Mouse (Mus musculus) midbrain, postnatal 0 days (tissue): ENCODE measurements at regions not wholly inside any gene's neighbourhood (a gene's known extent, or its start where the extent isn't known, plus 50 kb on each side); places are given as distances from the start of the nearest gene placed in this dataset.

Experiments used
- ATAC-seq: fragments of 200-750 bp; cut with Nextera tagmentation; 2 replicates; pipeline ENCODE4 v1.8.0; 2017; ENCODE audit warnings: moderate number of reproducible peaks, mild to moderate bottlenecking, moderate TSS enrichment, moderate library complexity; ENCODE audit not compliant: low FRiP score
- DNase-seq: peaks from one replicate; pipeline ENCODE4 v3.0.0-alpha.2; 2015; ENCODE audit warnings: low spot score
- H3K27ac ChIP-seq: fragments of 300-500 bp; sonication (generic); 2 replicates; pipeline ENCODE4 v1.5.1; 2014; ENCODE audit warnings: low read depth, mild to moderate bottlenecking, low read length, mixed read lengths
- H3K27me3 ChIP-seq: fragments of 300-500 bp; sonication (generic); 2 replicates; pipeline ENCODE4 v1.6.1; 2014; ENCODE audit warnings: low read length, control low read depth, mixed read lengths; ENCODE audit not compliant: insufficient read depth
- H3K36me3 ChIP-seq: fragments of 300-500 bp; sonication (generic); 2 replicates; pipeline ENCODE4 v1.6.1; 2014; ENCODE audit warnings: low read length, control low read depth, mixed read lengths; ENCODE audit not compliant: insufficient read depth
- H3K4me1 ChIP-seq: fragments of 300-500 bp; sonication (generic); 2 replicates; pipeline ENCODE4 v1.6.1; 2014; ENCODE audit warnings: mild to moderate bottlenecking, control low read depth, antibody characterized with exemption, low read length, mixed read lengths; ENCODE audit not compliant: insufficient read depth
- H3K4me2 ChIP-seq: fragments of 300-500 bp; sonication (generic); 2 replicates; pipeline ENCODE4 v1.6.1; 2014; ENCODE audit warnings: low read depth, mild to moderate bottlenecking, low read length, mixed read lengths; ENCODE audit not compliant: poor library complexity, severe bottlenecking
- H3K4me3 ChIP-seq: fragments of 300-500 bp; sonication (generic); 2 replicates; pipeline ENCODE4 v1.5.1; 2014; ENCODE audit warnings: low read depth, mild to moderate bottlenecking, low read length, moderate library complexity
- H3K9ac ChIP-seq: fragments of 300-500 bp; sonication (generic); replicated peaks from 2 replicates; pipeline ENCODE4 v1.6.1; 2014; ENCODE audit warnings: mild to moderate bottlenecking, low read length, moderate library complexity, mixed read lengths; ENCODE audit not compliant: poor library complexity, severe bottlenecking
- H3K9me3 ChIP-seq: fragments of 300-500 bp; sonication (generic); 2 replicates; pipeline ENCODE4 v1.6.1; 2016; ENCODE audit warnings: low read length, control low read depth
- CTCF ChIP-seq: IDR thresholded peaks from 2 replicates; pipeline ENCODE4 v1.5.1; 2016; ENCODE audit warnings: antibody characterized with exemption, mild to moderate bottlenecking
- WGBS: fragments of 180-500 bp; shearing (Covaris S2); extraction: QIAGEN DNeasy Blood & Tissue Kit; methylation state at CpG from one replicate; pipeline ENCODE4 v1.1.7; 2014; 5-methylcytosine and 5-hydroxymethylcytosine counted together

DNA sequence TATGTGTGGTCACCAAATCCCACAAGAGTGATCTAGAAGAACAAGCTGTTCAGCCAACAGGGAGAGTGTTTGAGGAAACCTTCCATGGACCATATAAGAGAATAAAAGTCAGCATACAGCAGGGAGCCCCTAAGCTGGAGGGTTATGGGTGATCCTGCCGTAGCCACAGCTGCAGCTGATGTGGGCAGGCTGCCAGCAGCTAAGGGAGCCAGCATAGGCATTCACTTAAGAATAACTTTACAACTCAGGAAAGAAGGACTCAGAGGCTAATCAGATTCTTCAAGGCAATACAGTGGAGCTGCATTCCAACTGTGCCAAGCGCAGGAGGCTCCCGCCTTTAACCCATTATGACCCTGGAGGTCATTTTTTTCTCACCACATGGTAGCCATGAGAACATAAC is 121.6 kb downstream of the Uck2 start:
- no peaks in the 10 kb centered on the region for H3K27me3 ChIP-seq
- no peak overlapping the region for H3K4me3 ChIP-seq
- no peaks in the 10 kb centered on the region for H3K9me3 ChIP-seq
- DNase-seq (no peak), ATAC-seq (no peak)
- H3K4me2 ChIP-seq: no peak overlapping the region
- whole genome bisulfite sequencing: 22% methylated on average over 3 of the region's 3 CpGs
- no peaks in the 10 kb centered on the region for H3K4me1 ChIP-seq
- TF ChIP-seq CTCF: no peak
- H3K27ac ChIP-seq: no peak overlapping the region
- no peak overlapping the region for H3K9ac ChIP-seq
- H3K36me3 ChIP-seq: no peaks in the 10 kb centered on the region

DNA sequence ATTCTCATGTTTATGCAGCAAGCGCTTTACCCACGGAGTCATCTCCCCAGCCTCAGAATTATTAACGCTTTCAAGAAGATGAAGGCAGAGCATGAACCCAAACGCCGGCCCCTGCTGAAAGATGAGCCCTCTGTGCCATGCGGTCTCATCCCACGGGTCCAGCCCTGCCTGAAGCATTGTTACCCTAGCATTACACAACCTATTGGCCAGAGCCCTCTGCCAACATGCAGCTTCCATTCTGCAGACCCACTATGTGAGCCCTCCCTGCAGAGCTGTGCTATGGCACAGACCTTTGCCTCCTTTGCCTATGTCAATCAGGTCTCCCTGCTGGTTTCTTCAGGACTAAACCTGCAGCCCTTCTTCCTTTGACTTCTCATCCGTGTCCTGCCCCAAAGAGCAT is 122.6 kb downstream of the Uck2 start:
- no peak overlapping the region for H3K27ac ChIP-seq
- no peak for TF ChIP-seq CTCF
- H3K36me3 ChIP-seq: no peaks in the 10 kb centered on the region
- WGBS: 71% methylated on average over 8 of the region's 8 CpGs
- H3K9me3 ChIP-seq: no peaks in the 10 kb centered on the region
- no peak overlapping the region for H3K4me2 ChIP-seq
- no peaks in the 10 kb centered on the region for H3K4me1 ChIP-seq
- no peaks in the 10 kb centered on the region for H3K27me3 ChIP-seq
- H3K9ac ChIP-seq: no peak overlapping the region
- ATAC-seq (no peak), DNase-seq (no peak)
- no peak overlapping the region for H3K4me3 ChIP-seq

DNA sequence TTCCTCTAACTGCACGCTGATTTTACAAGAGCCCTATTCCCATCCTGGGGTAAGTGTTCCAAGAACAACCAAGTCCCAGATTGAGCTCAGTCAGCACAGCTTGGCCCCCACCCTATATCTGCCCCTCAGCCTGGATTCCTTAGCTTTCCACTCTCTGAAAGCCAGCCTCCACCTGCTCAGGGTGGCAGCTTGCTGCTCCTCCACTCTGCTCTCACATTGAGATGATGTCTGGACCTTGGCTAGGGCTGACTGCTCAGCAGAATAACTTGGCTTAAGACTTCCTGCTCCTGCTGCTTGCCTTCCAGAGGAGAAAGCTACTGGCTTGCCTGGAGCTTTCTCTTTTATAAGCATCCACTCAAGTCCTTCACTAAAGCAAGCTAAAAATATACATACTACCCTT is 125.6 kb downstream of the Uck2 start:
- WGBS: 88% methylated on average over 1 of the region's 1 CpGs
- ATAC-seq (no peak), DNase-seq (peak; percentile 9)
- Histone ChIP-seq H3K9ac (no peak overlapping the region), H3K36me3 (no peaks in the 10 kb centered on the region), H3K27ac (no peak overlapping the region), H3K4me2 (no peak overlapping the region), H3K4me3 (no peak overlapping the region), H3K4me1 (no peaks in the 10 kb centered on the region), H3K27me3 (no peaks in the 10 kb centered on the region), H3K9me3 (peaks cover 3% of the 10 kb centered on the region; the same call in 1 of the 2 replicates)
- TF ChIP-seq CTCF: no peak

DNA sequence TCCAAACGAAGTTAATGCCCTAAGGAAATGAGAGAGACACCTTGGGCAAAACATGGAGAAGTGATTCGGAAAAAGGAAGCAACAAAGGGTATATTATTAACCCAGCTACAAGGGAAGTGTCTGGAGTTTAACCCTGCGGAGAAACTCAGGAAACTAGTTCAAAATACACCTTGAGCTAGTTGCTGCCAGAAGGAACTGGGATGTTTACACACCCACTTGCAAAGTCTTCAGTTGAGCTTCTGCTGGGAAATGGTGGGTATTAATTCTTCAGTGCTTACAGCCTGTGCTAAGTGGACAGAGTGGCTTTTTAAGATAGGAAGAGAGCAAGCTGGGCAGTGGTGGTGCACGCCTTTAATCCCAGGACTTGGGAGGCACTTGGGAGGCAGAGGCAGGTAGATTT is 132.7 kb downstream of the Uck2 start:
- H3K27ac ChIP-seq: no peak overlapping the region
- no peaks in the 10 kb centered on the region for H3K27me3 ChIP-seq
- no peak for ATAC-seq
- peaks cover 3% of the 10 kb centered on the region; the same call in 1 of the 2 replicates for H3K9me3 ChIP-seq
- DNase-seq: no peak
- no peaks in the 10 kb centered on the region for H3K36me3 ChIP-seq
- no peak overlapping the region for H3K9ac ChIP-seq
- TF ChIP-seq CTCF: no peak
- no peak overlapping the region for H3K4me3 ChIP-seq
- H3K4me2 ChIP-seq: no peak overlapping the region
- H3K4me1 ChIP-seq: no peaks in the 10 kb centered on the region
- 80% methylated on average over 4 of the region's 4 CpGs for WGBS

DNA sequence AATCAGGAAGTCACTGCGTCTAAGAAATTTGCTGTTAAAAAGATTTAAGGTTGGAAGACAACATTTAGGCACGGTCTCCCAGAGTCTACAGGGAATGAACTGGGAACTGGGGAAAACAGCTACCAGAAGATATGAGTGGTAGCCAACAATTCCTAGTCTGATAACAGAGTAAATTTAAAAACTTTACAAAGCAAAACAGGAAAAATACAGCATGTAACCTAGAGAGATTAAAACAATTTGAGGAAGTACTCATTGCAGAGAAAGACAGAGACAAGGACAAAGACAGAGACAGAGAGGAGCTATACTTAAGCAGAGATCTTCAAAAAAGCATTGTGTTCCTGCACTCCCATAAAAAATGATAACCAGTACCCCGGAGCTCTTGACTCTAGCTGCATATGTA is 140.8 kb downstream of the Uck2 start:
- DNase-seq: no peak
- H3K27me3 ChIP-seq: no peaks in the 10 kb centered on the region
- no peak for TF ChIP-seq CTCF

DNA sequence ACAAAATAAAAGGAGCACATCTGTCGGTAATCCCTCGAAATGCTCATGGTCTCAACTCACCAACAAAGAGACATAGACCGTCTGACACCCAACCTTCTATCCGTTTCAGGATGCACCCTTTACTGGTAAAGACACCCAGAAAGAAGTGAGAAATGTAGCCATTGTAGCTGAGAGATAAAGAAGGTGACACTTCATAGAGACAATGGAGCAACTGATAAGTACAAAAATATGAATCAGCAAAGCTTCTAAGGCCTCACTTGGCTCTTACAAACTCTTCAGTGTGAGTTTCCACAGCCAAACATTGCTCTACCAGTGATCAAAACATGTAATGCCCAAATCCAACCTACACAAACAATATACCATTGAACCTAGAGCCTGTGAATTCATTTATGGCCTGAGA is 141.3 kb downstream of the Uck2 start:
- TF ChIP-seq CTCF: no peak
- H3K27me3 ChIP-seq: no peaks in the 10 kb centered on the region
- no peak for DNase-seq
- no peak for ATAC-seq
- H3K4me3 ChIP-seq: no peak overlapping the region
- no peaks in the 10 kb centered on the region for H3K36me3 ChIP-seq
- H3K9me3 ChIP-seq: 0 out of 2 replicates have a peak, but pooled peaks cover 2% of the 10 kb centered on the region
- H3K27ac ChIP-seq: no peak overlapping the region
- H3K9ac ChIP-seq: no peak overlapping the region
- H3K4me1 ChIP-seq: no peaks in the 10 kb centered on the region
- H3K4me2 ChIP-seq: no peak overlapping the region
- 88% methylated on average over 4 of the region's 4 CpGs for whole genome bisulfite sequencing

More for the DNA sequence above, 140.8 kb downstream of the Uck2 start:
- Histone ChIP-seq H3K4me3 (no peak overlapping the region), H3K4me1 (no peaks in the 10 kb centered on the region), H3K27ac (no peak overlapping the region), H3K36me3 (no peaks in the 10 kb centered on the region), H3K9ac (no peak overlapping the region), H3K9me3 (no peaks in the 10 kb centered on the region), H3K4me2 (no peak overlapping the region)
- 88% methylated on average over 3 of the region's 3 CpGs for WGBS
- no peak for ATAC-seq
